Mouse (Mus musculus) kidney, adult 2 months (tissue): ENCODE results near the gene Mrpl4. TPM values are rescaled to one million over a fixed set of nuclear protein-coding genes. Genes with fewer than 3 reads are reported as not detected.
"Not testable (repeated sequence)": the region's sequence is repeated elsewhere in the genome, so short reads cannot be mapped to it uniquely, and the experiment has no call there.

Experiments
- DNase-seq: peaks from one replicate; pipeline ENCODE4 v3.0.0; 2021
- H3K27ac ChIP-seq: fragments of 200-500 bp; 2 replicates; pipeline ENCODE4 v1.5.1; 2012; ENCODE audit warnings: low read depth, low read length, control low read depth, inconsistent platforms; ENCODE audit not compliant: insufficient read depth
- H3K27me3 ChIP-seq: fragments of 200-500 bp; replicated peaks from 2 replicates; pipeline ENCODE4 v1.6.1; 2012; ENCODE audit warnings: mild to moderate bottlenecking, moderate library complexity, low read length, inconsistent platforms; ENCODE audit not compliant: control insufficient read depth, insufficient read depth
- H3K36me3 ChIP-seq: fragments of 200-500 bp; 2 replicates; pipeline ENCODE4 v1.6.1; 2012; ENCODE audit warnings: mild to moderate bottlenecking, moderate library complexity, low read length, inconsistent platforms; ENCODE audit not compliant: control insufficient read depth, insufficient read depth
- H3K4me1 ChIP-seq: fragments of 200-500 bp; 2 replicates; pipeline ENCODE4 v1.6.1; 2011; ENCODE audit warnings: low read length; ENCODE audit not compliant: control insufficient read depth, insufficient read depth
- H3K4me3 ChIP-seq: fragments of 200-500 bp; 2 replicates; pipeline ENCODE4 v1.5.1; 2011; ENCODE audit warnings: mild to moderate bottlenecking, low read depth, low read length, control low read depth; ENCODE audit not compliant: insufficient read depth
- CTCF ChIP-seq: fragments of 200-500 bp; conservative IDR thresholded peaks from 2 replicates; pipeline ENCODE4 v1.5.1; 2011; ENCODE audit warnings: low read depth, mild to moderate bottlenecking, control low read depth, low read length, moderate library complexity, mixed read lengths; ENCODE audit not compliant: insufficient read depth, insufficient read length
- POLR2A ChIP-seq: fragments of 200-500 bp; IDR thresholded peaks from one replicate; pipeline ENCODE4 v1.6.1; 2011; ENCODE audit warnings: low read depth, low read length, control low read depth
- WGBS: fragments of 180-500 bp; shearing (Covaris S2); methylation state at CpG from one replicate; pipeline ENCODE4 v1.1.7; 2018; 5-methylcytosine and 5-hydroxymethylcytosine counted together
- polyA plus RNA-seq: library from polyadenylated mRNA; depleted of rRNA; stranded (reverse); fragments of >200 nt; gene quantifications from 2 replicates; pipeline ENCODE4 v1.2.3, GENCODE M21; 2012

Mrpl4 gene
- polyA plus RNA-seq, 1 experiment: 213 TPM

GRCm38 (mm10) chr9:20987953-20988352, 14.6 kb upstream of the Mrpl4 start:
- 47% methylated on average over 7 of the region's 7 CpGs for WGBS
- TF ChIP-seq POLR2A (no peak), CTCF (no peak)
- H3K36me3 ChIP-seq: no peaks in the 10 kb centered on the region
- no peak overlapping the region for H3K4me3 ChIP-seq
- 0 out of 2 replicates have a peak, but pooled peaks cover 5% of the 10 kb centered on the region for H3K4me1 ChIP-seq
- no peak for DNase-seq
- no peak overlapping the region for H3K27ac ChIP-seq
- no peaks in the 10 kb centered on the region for H3K27me3 ChIP-seq

- no peak for TF ChIP-seq POLR2A
- 9% methylated on average over 10 of the region's 10 CpGs for WGBS
- no peak overlapping the region for H3K27ac ChIP-seq
- no peak overlapping the region for H3K4me3 ChIP-seq
- H3K4me1 ChIP-seq: peaks cover 5% of the 10 kb centered on the region; the same call in 1 of the 2 replicates
- DNase-seq: peak; percentile 76
- no peaks in the 10 kb centered on the region for H3K27me3 ChIP-seq
- H3K36me3 ChIP-seq: no peaks in the 10 kb centered on the region
Measured at GRCm38 (mm10) chr9:20990861-20991260, 11.7 kb upstream of the Mrpl4 start.

GRCm38 (mm10) chr9:20991587-20991986, 11.0 kb upstream of the Mrpl4 start:
- 93% methylated on average over 4 of the region's 4 CpGs for WGBS
- Histone ChIP-seq H3K27ac (no peak overlapping the region), H3K27me3 (no peaks in the 10 kb centered on the region), H3K36me3 (no peaks in the 10 kb centered on the region), H3K4me1 (peaks cover 5% of the 10 kb centered on the region; the same call in 1 of the 2 replicates), H3K4me3 (no peak overlapping the region)
- no peak for DNase-seq
- no peak for TF ChIP-seq CTCF
- no peak for TF ChIP-seq POLR2A

GRCm38 (mm10) chr9:20993165-20993898, 9.2 kb upstream of the Mrpl4 start:
- TF ChIP-seq CTCF: no peak
- TF ChIP-seq POLR2A: no peak
- no peak for DNase-seq
- Histone ChIP-seq H3K4me1 (peaks cover 5% of the 10 kb centered on the region; the same call in 1 of the 2 replicates), H3K27ac (no peak overlapping the region), H3K36me3 (no peaks in the 10 kb centered on the region), H3K27me3 (no peaks in the 10 kb centered on the region), H3K4me3 (no peak overlapping the region)
- WGBS: 43% methylated on average over 5 of the region's 5 CpGs

GRCm38 (mm10) chr9:20995069-20995468, 7.5 kb upstream of the Mrpl4 start:
- 38% methylated on average over 3 of the region's 3 CpGs for WGBS
- Histone ChIP-seq H3K4me1 (peaks cover 5% of the 10 kb centered on the region; the same call in 1 of the 2 replicates), H3K27me3 (no peaks in the 10 kb centered on the region), H3K36me3 (no peaks in the 10 kb centered on the region), H3K27ac (no peak overlapping the region), H3K4me3 (no peak overlapping the region)
- DNase-seq: peak; percentile 89
- peak; percentile 49 for TF ChIP-seq CTCF
- no peak for TF ChIP-seq POLR2A

- H3K36me3 ChIP-seq: no peaks in the 10 kb centered on the region
- no peaks in the 10 kb centered on the region; the same call in 1 of the 2 replicates for H3K4me1 ChIP-seq
- 86% methylated on average over 8 of the region's 8 CpGs for WGBS
- no peak overlapping the region for H3K27ac ChIP-seq
- no peaks in the 10 kb centered on the region for H3K27me3 ChIP-seq
- DNase-seq: no peak
- TF ChIP-seq POLR2A: no peak
- no peak for TF ChIP-seq CTCF
- H3K4me3 ChIP-seq: no peak overlapping the region
Measured at GRCm38 (mm10) chr9:20997065-20997464, 5.5 kb upstream of the Mrpl4 start.

- H3K36me3 ChIP-seq, H3K4me3 ChIP-seq, H3K27ac ChIP-seq, DNase-seq, H3K4me1 ChIP-seq, H3K27me3 ChIP-seq: not testable (repeated sequence)
- WGBS: 64% methylated on average over 1 of the region's 1 CpGs
Measured at GRCm38 (mm10) chr9:20998337-20998736, 4.2 kb upstream of the Mrpl4 start.

- TF ChIP-seq POLR2A (no peak), CTCF (peak; percentile 56)
- Histone ChIP-seq H3K4me3 (no peak overlapping the region), H3K4me1 (no peaks in the 10 kb centered on the region; the same call in 1 of the 2 replicates), H3K36me3 (no peaks in the 10 kb centered on the region; the same call in 1 of the 2 replicates), H3K27ac (peak overlapping the region; percentile 24), H3K27me3 (no peaks in the 10 kb centered on the region)
- peak; percentile 82 for DNase-seq
Measured at GRCm38 (mm10) chr9:21000811-21001210, 1.7 kb upstream of the Mrpl4 start.
